Mouse (Mus musculus) thymus, postnatal 25 days (tissue): ENCODE measurements around the gene Nosip.
"Not testable (repeated sequence)": the region's sequence is repeated elsewhere in the genome, so short reads cannot be mapped to it uniquely, and the experiment has no call there.

Experiments
- DNase-seq: peaks from one replicate; pipeline ENCODE4 v3.0.0; 2022

Nosip gene

GRCm38 (mm10) chr7:45119780-45120709 is 57.8 kb downstream of the Nosip start:
- peak; percentile 37 for DNase-seq

GRCm38 (mm10) chr7:45121404-45121803 is 59.2 kb downstream of the Nosip start:
- DNase-seq: peak; percentile 87

DNA sequence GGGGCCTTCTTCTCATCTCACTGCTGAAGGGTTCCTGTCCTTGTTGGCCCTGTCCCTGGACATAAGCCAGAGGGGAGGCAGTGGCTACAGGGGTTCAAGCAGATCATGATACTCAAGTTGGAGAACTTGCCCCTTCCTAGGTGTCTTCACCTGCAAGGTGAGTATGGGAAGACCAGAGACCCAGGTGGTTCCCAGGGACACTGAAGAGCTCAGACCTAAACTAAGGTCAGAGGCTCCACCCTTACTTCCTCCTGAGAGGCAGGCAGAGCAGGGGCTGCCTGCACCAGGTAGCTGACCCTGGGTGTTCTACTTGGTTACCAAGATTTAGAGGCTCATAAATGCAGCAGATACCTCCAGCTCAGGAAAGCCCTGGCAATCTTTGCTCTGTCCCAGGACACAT is 59.7 kb downstream of the Nosip start:
- peak; percentile 12 for DNase-seq

DNA sequence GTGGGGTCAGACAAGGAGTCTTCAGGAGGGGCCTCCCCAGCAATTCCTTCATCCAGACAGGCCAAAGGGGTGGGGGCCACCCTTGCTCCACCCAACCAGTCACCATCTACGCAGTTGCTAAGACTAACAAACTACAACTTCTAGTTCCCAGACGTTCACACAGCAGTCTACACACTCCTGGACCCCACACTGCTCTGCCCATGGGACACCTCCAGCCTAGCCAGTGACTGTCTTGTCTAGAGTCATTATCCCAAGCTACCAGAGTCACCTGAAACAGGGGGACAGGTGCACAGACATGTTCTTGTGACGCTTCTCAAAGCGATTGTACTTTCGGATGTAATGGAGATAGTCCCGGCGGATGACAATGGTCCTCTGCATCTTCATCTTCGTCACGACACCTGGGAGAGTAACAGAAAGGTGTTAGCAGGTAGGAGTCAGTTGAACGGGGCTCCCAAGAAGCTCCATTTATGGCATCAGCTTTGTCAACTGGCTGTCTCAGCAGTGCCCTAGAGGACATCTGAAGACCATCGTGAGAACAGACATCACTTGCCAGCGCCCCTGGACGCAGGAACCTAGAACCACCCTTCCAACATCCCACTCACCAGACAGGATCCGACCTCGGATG is 60.4 kb downstream of the Nosip start:
- no peak for DNase-seq

GRCm38 (mm10) chr7:45123186-45123570 is 60.9 kb downstream of the Nosip start:
- DNase-seq: peak; percentile 44

GRCm38 (mm10) chr7:45124224-45125143 is 62.3 kb downstream of the Nosip start, which contains the start of gene Rps11:
Gene Rps11, minus strand, starts transcription at chr7:45124439.
- peak; percentile 98 for DNase-seq

DNA sequence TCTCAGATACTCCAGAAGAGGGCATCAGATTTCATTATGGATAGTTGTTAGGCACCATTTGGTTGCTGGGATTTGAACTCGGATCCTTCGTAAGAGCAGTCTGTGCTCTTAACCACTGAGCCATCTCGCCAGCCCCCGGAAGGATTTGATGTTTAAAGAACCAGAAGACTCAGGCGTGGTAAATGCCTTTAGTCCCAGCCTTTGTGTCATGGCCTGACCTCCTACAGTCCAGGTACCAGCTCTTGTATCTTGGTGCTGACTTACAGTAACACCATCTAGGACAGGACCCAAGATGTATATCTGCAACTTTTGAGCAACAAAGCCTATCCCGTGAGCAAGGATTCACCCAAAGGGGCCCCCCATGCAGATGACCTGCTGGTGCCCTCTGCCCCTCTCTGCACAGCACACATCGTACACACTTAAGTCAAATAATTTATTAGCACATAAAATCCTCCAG is 62.9 kb downstream of the Nosip start:
- peak; percentile 12 for DNase-seq

GRCm38 (mm10) chr7:45125649-45126048 is 63.4 kb downstream of the Nosip start:
- DNase-seq: not testable (repeated sequence)

- DNase-seq: peak; percentile 11
These were observed 64.1 kb downstream of the Nosip start for GRCm38 (mm10) chr7:45126147-45126843.

GRCm38 (mm10) chr7:45126844-45127699 is 64.8 kb downstream of the Nosip start:
- DNase-seq: peak; percentile 35
